Mouse (Mus musculus) cerebellum, postnatal 4 days (tissue): ENCODE measurements around the gene Galnt7.
A peak's percentile ranks its signal among the peaks of the same experiment; 100 is the strongest.

Experiments used
- DNase-seq, 2 experiments: peaks; one replicate each; pipeline ENCODE4 v3.0.0; 2022; ENCODE audit warnings: low spot score in 2 of 2, mixed read lengths in 1 of 2

Galnt7 gene

DNA sequence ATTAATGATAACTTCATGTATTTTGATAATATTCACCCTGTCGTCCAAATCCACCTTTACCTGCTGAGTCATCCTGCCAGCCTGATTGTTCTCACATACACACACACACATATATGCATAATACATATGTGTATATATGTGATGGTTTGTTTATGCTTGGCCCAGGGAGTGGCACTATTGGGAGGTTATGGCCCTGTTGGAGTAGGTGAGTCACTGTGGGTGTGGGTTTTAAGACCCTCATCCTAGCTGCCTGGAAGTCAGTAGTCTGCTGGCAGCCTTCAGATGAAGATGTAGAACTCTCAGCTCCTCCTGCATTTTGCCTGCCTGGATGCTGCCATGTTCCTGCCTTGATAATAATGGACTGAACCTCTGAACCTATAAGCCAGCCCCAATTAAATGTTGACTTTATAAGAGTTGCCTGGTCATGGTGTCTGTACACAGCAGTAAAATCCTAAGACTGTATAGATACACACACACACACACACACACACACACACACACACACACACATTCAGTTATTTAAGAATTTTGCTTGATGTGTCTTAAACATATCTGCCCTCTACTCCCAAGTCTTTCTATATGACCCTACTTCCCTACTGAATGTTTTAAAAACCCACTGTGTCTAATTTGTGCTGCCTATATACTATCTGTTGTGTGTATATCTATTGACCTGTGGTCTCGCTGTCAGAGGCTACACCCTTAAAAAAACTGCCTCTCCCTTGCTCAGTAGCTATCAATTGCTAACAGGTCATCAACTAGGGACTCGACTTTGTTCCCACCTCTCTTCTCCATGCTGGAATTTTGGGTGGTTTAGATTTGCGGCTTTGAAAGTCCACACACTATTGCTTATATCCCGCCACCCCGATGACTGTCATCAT is 23.8 kb downstream of the Galnt7 start:
- no peak for DNase-seq

DNA sequence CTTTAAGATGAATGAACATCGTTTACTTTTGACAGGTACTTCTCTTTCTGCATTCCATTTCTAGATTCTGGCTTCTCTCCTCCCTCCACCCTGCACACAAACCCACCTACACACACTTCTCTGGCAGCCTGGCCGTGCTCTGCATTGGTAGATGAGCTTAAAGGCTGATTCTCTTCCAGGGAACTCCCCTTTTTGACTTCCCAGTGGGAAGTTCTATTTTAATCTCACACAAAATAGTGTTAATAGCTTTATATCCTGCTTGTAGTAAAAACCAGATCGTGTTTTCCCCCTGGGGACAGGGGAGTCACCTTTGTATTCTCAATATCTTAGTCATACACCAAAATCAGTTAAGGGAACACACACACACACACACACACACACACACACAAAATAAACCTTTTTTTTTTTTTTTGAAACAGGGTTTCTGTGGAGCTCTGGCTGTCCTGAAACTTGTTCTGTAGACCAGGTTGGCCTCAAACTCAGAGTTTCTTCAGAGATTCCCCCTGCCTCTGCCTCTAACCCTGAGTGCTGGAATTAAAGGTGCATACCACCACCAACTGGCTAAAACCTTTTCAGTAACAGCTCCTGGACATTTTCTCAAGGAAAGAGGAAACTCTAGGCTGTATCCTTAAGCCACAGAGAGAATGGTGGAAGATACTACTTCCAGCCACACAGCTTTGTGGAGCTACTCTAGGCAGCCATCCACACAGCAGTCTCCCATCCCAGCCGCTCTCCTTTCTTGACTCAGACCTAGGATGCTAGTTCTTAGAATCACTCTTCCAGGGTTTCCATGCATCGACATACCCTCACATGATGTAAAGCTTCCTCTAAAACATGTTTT is 24.7 kb downstream of the Galnt7 start:
- no peak for DNase-seq

- no peak for DNase-seq
Measured at GRCm38 (mm10) chr8:57623955-57624354, 28.9 kb downstream of the Galnt7 start.

- DNase-seq = no peak
Measured at GRCm38 (mm10) chr8:57623051-57623450, 29.8 kb downstream of the Galnt7 start.

GRCm38 (mm10) chr8:57616965-57617364 is 35.9 kb downstream of the Galnt7 start:
- no peak for DNase-seq

- DNase-seq = no peak
Measured at GRCm38 (mm10) chr8:57615016-57615657, 37.7 kb downstream of the Galnt7 start.

DNA sequence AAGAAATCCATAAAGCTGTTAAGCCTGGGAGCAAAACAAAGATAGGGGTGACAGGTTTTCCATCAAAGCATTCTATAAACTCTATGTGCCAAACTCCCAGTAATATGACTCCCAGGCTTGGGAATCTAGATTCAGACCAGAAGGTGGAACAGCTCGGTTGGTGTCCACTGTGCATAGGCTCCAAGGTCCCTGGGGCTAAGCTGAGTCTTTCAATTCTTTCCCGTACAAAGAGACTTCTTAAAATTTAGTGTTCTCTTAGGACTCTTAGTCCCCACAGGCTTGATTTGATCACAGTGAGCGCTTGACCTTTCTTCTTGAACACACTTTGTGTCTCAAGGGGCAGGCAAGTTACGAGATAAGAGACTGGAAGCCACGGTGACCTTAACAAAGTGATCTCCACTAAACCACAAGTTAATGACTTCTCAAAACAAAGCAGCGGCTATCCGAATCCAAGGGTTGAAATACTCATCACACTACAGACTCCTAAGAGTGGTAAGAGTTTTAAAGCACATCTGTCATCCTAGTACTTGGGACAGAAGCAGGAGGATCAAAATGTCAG is 41.3 kb downstream of the Galnt7 start:
- no peak for DNase-seq

- DNase-seq = peak in 1 of 2 experiments; percentile 45
Measured at GRCm38 (mm10) chr8:57610706-57611418, 42.0 kb downstream of the Galnt7 start.

GRCm38 (mm10) chr8:57602511-57602910 is 50.3 kb downstream of the Galnt7 start:
- no peak for DNase-seq

DNA sequence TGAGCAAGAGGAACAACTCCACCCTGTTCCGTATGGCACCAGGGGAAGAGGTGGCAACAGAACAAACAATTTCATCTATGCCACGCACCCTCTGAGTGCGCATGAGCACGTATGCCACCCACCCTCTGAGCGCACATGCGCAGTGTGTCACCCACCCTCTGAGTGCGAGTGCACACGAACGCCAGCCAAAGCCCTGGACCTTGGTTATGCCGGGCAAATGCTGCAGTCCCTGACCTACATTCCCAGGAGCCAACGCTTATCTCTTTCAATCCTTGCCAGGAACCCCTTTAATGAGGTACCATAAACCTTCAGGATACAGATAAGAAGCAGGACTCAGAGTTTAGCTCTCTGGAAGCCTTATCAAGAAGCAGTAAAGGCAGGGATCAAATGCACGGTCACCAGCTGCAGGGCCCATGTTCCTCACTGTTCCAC is 50.8 kb downstream of the Galnt7 start:
- no peak for DNase-seq

DNA sequence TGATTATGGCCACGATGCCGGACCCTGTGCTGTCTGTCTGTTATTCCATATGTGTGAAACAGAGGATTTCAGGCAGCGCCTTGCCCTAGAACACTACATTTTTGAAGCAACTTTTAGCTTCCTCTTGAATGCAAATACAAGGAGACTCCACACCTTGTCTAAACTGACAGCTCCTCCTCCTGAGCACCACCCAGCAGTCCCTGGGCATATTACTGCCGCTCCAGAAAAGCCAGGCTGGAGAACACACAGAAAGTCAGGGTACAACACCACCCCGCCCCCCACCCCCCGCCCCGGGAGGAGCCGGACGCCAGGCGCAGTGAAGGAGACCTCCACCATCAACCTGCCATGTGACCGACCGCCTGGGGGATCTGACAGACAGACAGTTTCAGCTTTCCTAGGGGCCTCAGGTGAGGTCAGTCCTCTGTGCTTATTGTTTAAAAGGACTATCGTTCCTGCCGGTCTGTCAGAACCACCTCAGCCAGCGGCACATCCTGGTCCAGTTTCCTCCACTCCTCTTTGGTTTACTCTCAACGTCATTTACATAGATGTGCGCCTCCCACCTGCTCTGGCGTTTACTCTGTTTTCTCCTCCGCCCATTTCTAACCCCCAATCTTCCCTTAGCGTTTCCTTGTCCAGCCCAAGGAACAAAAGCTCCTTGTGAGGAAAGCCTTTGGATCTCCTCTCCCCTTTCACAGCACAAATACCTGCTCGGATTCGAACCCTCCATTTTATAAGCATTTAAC is 52.8 kb downstream of the Galnt7 start:
- no peak for DNase-seq

DNA sequence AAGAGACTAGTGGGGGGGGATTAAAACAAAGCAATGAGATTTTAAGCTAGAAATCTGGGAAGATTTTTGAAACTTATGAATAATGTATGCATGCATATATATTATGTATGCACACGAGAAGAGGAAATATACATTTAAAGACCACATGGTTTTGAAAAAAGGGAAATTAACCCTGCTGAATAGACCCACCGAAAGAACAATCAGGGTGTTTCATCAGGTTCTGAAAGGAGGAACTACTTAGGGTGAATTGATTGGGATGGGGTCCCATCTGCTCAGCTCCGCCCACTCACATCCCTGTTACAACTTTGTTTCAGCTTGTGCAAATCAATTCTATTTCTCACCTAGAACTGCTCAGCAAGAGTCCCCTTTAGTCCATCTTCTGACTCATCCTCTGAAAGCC is 57.0 kb downstream of the Galnt7 start:
- DNase-seq = no peak

GRCm38 (mm10) chr8:57594175-57594885 is 58.5 kb downstream of the Galnt7 start:
- DNase-seq = no peak

DNA sequence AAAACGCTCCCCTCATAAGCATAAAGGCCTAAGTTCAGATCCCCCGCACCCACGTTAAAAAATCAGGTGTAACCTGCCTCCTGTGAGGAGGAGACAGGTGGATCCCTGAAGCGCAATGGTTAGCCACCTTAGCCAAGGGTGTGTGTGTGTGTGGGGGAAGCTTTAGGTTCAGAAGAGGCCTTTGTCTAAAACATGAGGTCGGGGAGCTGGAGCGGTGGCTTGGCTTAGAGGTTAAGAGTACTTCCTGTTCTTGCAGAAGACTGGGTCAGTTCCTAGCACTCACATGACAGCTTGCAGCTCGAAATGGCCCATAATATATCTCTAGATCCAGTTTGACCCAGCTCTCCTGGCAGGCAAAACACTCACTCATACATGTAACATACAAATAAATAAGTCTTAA is 60.2 kb downstream of the Galnt7 start:
- DNase-seq = no peak

- DNase-seq = no peak
Measured at GRCm38 (mm10) chr8:57591681-57592080, 61.2 kb downstream of the Galnt7 start.

- DNase-seq = no peak
Measured at GRCm38 (mm10) chr8:57590015-57590414, 62.8 kb downstream of the Galnt7 start.

DNA sequence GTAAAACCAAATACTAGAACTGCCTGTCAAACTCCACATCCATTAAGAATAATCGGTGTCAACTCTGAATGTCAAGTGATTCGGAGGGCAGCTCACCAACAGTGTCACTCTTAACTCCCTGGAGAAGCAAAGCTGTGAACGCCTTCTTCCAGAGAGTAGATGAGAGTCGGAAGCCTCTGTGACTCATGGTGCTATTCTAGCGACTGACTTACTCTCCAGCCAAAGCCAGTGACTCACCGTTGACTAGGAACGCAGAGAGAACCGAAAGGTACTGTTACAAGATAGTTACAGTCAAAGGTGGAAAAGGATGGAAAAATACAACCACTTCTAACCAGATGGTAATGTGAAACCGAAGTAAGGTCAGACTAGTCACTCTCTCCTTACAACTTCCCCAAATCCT is 63.7 kb downstream of the Galnt7 start:
- DNase-seq = no peak

- DNase-seq = no peak
Measured at GRCm38 (mm10) chr8:57588604-57589003, 64.2 kb downstream of the Galnt7 start.

GRCm38 (mm10) chr8:57586667-57587066 is 66.2 kb downstream of the Galnt7 start:
- DNase-seq = no peak

GRCm38 (mm10) chr8:57585831-57586230 is 67.0 kb downstream of the Galnt7 start:
- DNase-seq = no peak
